Mouse (Mus musculus): ENCODE results near the gene Tdp1.
A peak's percentile ranks its signal among the peaks of the same experiment; 100 is the strongest.

Gene Tdp1

DNA sequence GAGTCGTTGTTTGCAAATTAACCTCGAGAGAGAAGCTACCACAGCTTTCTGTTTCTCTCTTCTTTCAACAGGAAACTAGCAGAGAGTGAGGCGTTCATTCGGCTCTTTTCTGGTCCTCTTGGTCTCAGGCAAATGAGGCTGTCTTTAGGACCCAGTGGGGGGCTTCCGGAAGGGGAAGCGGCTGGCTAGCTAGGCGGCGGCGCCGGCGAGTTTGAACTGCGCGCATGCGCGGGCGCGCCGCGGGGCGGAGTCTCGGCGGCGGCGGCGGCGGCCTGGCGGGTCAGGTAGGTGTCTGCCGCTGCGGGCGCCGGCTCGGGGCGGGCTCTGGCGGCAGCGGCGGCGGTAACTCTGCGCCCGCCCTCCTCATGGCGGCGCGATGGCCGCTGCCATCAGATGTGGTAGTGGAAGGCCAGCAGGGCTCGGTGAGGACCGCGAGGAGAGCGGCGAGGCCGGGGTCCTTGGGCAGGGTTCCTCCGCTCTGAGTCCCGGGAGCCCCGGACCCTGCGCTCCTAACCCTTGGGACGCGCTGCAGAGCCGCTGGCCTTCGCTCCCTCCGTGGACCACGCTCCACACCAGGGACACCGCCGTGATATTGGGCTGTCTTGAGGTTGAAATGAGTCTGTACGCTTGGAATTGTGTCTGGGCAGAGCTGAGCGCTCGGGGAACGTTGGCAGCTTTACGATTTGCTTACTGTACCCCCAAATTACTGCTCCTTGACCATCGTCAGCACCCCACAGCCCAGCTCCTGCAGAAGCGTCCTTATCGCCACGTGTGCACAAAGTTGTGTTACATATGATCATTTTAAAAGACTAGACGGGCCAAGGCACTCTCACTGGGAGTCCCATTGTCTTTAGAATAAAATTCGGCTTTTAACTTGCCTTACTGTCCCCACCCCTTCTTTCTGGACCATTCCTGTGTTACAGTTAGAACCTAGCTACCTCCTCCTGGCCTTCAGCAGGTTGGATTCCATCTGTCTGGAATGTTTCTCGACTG is at the start of gene Tdp1, which contains the start of gene Efcab11:
Gene Tdp1, plus strand, starts transcription at position 249 of the 993 bp plus-strand sequence.
Gene Efcab11, minus strand, starts transcription at position 171 of the 993 bp plus-strand sequence.
- DNase-seq (ENCODE audit: low spot score): peak; percentile 95

DNA sequence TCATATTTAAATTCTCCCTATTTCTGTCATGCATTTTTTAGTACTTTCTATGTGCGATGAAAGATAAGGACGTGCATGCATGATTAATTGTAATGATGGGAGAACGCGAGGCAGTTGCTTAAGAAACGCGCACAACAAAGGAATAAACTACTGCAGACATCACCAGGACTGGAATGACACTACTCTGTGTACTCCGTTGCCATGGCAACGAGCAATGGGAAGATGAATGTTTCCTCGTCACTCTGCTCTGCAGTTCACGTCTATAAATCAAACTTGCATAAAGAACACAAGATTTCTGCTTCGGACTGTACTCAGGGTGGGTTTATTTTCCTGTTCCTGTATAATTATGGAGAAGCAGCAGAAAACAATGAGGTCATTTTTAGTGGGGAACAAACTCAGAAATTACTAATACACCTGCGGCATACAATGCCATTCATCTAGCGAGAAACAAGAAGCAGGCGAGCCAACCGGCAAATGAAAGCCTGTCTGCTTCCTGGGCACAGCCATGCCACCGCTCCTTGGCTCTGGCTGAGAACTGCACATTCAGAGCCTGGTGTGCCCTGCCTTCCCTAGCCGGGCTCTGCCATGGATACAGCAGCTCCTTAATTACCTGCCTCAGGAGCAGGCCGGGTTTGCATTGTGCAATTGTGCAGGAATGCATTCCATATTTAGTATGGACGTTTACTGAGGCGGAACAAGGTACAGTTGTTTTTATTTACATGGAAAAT is 47.7 kb upstream of the Tdp1 start:
- DNase-seq (ENCODE audit: low spot score): no peak

DNA sequence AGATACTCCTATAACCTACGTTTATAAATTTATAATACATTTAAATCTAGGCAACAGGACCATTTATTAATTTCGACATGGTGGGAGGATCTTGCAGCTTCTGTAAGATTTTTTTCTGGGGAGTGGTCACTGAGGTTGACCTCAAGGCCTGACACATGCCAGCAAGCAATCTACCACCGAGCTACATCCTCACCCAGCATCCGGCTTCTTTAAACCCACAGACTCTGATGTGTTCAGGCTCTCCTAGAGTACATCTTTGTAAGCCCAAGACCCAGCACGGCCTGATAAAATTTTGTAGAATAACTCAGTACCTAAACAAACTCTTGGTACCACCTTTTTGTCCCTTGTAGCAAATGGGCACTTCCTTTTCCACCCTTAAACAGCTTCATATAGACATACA is 46.8 kb upstream of the Tdp1 start:
- no peak for DNase-seq (ENCODE audit: low spot score)

DNA sequence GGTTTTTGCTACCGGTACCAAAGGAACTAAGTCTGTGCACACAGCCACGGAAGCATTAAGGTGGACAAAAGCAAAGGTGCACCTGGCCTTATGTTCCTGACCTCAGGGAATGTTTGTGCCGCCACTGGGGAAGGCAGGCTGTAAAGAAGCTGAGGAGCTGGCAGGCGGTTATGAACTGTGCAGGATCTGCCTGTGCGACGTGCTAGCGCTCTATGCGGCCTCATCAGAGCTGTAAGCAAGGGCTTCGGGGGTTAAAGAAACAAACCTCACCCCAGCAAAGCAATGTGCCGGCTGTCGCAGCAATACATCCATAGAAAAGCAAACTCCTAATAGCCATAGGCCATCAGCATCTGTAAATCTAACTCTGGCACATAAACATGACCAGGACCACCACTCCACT is 46.2 kb upstream of the Tdp1 start:
- DNase-seq (ENCODE audit: low spot score): no peak

DNA sequence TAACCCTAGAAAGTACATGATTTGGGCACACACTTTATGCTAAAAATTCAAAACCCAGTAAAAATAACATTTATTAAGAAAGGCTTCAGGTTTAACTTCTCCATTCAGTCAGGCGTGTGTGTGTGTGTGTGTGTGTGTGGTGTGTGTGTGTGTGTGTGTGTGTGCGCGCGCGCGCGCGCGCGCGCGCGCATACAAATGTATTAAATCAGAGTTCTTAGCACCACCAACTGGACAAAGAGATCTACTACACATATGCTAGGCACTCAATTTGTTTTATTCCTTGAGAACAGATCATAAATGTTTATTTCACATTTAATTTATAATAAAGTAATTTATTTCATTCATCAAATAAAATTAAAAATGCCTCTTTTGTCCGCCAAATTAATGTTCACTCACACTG is 45.6 kb upstream of the Tdp1 start:
- no peak for DNase-seq (ENCODE audit: low spot score)

DNA sequence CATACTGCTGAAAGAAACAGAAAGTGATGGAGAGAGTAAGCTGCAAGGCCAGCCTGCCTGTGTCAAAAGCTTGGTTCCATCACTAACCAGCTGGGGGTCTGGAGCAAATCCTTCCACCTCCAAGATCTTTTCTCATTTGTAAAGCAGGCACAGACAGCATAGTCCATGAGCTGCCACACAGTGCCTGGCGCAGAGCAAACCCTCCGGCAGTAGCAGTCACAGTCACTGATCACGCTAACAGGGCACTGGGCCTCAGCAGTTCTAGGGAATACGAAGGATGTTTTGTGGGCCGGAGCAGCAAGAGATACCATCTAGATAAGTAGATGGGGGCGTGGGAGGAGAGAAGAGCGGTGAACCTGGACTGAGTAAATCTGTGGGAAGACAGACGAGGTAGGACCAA is 39.4 kb upstream of the Tdp1 start:
- no peak for DNase-seq (ENCODE audit: low spot score)

DNA sequence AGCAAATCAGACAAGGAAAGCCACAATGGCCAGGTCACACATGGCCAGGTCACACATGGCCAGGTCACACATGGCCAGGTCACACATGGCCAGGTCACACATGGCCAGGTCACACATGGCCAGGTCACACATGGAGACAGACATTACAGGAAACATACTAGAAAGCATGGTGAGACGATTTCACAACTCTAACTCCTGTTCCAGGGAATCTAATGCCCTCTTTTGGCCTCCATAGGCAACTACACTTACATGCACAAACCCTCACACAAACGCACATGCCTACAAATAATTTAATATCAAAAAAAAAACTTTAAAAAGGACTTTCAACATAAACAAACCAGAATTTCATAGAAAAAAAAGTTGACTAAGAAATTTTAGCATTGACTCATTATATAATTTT is 34.3 kb upstream of the Tdp1 start:
- DNase-seq (ENCODE audit: low spot score): no peak

DNA sequence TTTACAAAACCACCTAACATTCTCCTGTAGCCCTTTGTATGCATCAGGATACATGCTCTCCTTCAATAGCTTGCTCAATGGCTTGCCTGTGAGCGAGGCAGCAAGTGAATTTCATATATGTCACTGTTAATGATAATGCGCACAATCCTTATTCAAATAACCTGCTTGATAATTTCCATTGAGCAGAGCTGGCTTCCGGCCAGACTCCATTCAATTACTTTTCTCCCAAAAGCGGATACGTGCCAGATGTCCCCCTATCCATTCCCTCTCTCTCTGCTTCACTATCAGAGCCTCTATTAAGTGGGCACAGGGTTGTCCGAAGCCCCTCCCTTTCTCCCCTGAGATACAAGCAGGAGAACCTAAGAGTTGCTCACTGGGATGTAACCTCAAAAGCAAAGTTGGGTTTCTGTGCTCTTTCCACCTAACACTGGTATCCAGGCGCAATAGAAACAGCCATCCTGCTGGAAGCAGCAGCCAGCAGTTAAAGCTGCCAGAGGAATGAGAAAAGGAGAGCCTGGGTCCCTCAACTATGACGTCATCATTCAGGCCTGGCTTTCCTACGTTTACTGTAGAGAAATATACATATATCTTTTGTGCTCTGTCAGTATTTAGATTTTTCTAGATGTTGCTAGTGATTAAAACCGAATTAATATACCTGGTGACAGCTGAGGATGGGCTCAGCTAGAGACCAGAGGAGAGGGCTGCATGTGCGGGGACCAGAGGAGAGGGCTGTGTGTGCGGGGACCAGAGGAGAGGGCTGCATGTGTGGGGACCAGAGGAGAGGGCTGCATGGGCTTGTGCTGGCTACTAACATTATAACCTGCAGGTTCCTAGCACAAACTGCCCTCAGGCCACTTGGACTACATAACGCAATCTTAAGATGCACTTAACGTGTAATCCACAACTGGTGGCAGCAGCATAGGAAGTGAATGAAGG is 30.7 kb upstream of the Tdp1 start:
- no peak for DNase-seq (ENCODE audit: low spot score)

DNA sequence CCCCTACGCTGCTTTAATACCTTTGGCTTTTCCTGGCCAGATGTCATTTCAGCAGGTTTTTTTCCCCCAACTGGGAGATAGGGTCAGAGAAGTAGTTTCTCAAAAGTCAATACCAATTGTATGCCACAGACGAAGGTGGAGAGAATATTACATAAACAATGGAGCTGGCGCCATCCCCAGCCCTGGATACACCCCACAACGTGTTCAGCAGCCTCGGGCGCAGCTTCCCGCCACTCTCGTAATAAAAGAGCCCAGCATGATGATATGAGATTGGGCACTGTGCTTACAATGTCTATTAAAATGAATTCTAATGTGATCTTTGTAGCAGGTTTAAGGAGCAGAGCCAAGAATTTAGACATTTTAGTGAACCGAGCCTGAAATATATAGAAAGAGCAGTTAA is 28.3 kb upstream of the Tdp1 start:
- DNase-seq (ENCODE audit: low spot score): no peak

DNA sequence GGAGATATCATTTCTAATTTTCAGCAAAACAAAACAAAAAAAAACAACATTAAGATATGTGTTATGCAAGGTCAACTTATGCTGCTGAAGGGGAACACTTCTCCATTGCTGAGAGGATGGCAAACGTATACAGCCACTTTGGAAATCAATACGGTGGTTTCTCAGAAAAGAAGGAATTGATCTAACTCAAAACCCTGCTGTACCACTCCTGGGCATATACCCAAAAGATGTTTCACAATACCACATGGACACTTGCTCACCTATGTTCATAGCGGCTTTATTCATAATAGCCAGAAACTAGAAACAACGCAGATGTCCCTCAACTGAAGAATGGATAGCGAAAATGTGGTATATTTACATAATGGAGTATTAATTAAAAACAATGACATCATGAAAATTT is 25.7 kb upstream of the Tdp1 start:
- DNase-seq (ENCODE audit: low spot score): no peak

DNA sequence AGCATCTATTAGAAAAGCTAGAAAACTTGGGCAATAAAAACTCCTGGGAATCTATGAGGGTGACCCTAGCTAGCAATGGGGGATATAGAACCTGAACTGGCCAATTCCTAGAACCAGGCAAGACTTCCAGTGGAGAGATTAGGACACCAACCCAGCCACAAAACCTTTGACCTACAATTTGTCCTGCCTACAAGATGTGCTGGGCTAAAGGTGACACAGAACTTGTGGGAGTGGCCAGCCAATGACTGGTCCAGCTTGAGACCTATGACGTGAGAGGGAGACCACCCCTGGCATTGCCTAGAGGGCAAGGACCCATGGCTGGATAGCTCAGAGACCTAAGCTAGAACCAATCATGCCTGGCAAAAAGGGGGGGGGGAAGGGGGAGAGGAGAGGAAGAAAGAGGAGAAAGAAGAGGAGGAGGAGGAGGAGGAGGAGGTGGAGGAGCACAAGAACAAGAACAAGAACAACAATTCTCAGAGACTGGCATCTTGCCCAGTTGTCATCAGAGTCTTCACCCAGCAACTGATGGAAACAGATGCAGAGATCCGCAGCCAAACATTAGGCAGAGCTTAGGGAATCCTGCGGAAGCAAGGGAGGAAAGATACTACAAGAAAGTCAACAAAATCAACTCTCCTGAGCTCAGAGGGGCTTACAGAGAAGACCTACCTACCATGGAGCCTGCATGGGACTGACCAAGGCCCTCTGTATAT is 24.8 kb upstream of the Tdp1 start:
- peak; percentile 13 for DNase-seq (ENCODE audit: low spot score)

DNA sequence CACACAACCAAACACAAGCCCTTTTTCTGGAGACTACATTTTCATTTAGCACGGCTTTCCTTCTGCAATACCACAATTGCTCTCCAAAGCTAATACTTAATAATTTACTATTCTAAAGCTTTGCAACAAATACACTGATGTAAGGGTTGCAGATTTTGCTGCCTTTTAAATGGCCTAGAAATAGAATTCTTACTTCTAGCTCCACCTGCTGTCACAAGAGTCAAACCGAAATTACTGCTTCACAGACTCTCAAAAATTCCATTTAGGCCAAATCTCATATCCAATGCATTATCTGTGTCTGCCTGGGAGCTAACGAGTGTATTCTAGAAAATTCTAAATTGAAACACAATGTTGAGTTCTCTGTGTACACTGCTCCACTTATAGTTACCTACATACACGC is 23.3 kb upstream of the Tdp1 start:
- DNase-seq (ENCODE audit: low spot score): no peak

DNA sequence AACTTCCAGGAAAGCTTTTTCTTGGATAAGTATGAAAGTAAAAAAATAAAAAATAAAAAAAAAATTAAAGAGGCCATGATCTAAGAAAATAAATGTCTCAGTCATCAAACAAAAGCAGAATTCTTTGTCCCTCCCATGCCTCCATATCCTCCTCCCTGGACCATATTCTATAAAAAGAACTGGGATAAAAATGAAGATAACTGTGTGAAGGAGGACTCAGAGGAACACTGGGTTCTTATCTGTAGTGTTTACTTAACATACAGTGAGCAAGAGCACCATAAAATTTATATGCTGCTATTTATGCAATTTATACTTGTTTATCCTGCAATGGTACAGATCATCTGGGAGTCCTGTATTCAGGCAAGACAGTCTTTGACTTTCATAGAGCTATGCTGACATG is 19.7 kb upstream of the Tdp1 start:
- no peak for DNase-seq (ENCODE audit: low spot score)

DNA sequence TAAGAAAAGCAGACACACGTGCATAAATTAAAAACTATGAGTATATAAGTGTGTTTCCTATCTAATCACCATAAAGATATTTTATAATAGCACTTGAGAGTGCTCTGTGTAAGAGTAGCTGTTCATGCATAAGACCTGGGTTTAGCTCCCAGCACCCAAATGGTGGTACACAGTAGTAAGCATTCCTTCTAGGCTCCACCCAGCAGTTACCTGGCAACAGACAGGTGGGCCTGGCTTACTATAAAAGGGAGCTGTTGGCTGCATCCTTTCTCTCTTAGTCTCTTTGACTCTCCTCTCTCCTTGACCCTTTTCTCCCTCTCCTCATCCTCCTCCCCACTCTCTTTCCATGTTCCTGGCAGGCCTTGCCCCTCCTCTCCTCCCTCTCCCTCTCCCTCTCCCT is 15.5 kb upstream of the Tdp1 start:
- no peak for DNase-seq (ENCODE audit: low spot score)

DNA sequence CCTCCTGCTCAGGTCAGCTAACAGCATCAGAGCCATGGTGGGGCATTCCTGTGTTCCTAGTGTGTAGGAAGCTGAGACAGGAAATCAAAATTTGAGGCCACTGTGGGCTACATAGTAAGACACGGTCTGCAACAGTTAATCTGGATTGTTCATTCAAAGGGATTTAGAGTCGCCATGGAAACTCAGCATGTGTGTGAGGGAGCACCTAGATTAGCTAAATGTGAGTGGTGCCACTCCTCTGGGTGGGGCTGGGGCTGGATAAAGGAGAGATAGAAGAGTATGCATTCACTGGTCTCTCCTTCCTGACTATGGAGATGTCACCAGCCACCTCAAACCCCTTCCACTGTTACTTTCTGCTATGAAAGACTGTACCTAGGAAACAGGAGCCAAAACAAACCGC is 10.9 kb upstream of the Tdp1 start:
- DNase-seq (ENCODE audit: low spot score): no peak

DNA sequence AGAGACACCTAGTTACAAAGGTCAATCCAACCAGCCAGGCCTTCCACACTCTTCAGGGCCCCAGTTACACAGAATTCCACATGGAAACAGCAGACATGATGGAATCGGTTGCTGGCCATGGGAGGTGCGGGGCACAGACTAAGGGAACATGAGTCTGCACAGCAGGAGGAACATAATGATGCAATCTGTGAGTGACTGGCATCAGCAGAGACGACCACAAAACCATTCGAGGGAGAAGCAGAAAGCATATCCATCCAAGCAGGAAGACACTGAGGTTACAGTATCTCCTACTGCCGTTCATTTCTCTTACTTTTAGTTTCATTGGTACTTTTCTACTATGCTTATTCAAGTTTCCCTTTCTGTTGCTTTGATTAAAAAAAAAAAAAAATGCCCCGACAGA is 9.7 kb upstream of the Tdp1 start:
- DNase-seq (ENCODE audit: low spot score): no peak

DNA sequence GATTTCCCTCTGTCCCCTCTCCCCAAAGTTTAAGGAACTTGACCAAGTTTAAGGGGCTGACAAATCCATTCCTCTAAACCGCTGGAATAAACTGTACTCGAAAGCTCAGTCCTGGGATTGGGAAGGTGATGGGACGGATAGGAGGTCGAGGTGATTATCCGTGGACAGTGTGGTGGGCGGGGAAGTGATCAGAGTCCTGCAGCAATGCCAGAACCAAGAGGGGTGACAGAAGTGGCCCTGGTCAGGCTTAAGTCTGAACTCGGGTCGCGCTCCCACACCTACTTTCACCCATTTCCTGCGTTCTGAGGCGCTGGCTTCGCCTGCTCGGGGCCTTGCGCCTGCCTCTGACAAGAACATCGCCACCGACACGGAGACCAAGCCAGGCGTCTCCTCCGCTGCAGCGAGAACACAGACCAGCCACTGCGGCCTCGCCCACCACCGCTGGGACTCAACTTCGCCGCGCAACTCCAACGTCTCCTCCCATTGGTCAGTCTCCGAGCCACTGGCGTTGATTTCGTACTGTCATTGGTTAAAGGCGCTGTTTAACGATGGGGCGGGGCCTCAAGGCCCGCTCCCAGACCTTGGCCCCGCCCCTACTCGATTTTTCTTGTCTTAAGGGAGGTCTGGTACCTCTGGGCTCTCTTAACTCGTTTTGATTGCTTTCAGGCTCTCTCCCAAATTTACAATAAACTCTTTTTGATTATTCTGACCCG is 1.2 kb upstream of the Tdp1 start:
- peak; percentile 94 for DNase-seq (ENCODE audit: low spot score)

DNA sequence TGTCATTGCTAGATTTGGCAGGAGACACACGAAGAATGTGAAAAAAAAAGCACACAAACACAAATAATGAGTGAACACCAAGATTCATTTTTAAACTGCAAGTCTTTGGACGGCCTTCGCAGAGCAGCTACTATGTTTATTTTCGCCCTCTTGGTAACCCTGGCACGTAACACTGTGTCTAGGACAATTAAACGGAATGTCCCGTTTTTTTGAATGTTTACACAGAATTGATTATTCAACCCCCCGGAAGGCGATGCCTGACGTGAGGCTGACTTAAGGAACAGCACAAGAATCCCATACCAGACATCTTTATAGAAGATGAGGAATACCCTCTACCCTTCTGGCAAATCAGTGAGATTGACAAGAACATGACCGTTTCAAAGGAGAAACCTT is 608 bp upstream of the Tdp1 start:
- DNase-seq (ENCODE audit: low spot score): no peak

DNA sequence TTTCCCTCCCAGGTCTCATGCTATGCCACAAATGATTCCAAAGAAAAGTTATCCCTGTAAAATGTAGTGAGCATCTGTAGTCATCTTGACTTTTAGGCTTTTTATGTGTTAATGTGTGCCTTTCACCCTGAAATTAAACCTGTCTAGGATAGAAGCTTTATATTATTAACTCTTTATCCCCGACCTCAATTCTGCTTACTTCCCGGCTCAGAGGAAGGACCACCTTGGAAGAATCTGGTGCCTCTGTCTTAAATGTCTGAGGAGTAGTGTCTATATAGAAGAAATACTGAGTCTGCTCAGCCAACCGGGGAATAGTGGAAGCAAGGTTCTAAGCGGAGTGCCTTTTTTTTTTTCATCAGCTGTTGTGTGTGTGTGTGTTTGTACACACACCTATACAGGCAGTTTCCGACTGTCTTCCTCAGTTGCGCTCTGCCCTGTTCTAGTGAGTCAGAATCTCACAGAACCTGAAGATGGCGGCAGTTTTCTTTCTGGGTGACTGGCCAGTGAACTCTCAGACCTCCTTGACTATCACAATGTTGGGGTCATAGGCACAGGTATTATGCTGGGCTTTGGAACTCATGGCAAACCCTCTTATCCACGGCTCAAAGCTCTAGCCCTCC is 1.1 kb downstream of the Tdp1 start:
- no peak for DNase-seq (ENCODE audit: low spot score)

DNA sequence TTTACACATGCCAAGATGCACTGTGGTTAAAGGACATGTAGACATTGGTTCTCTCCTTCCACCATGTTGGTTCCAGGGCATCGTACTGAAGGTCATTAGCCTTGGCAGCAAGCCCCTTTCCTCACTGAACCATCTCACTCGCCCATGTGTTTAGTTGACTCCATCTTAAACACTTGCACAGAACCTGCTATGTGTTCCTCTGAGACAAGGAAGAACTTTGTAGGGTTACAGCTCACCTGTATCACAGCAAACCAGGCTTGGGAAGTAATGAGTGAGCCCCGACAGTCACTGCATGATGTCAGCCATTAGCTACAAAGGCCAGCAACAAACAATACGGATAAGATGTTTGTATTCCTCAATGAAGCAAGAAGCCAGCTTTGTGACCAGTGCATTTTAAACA is 13.5 kb downstream of the Tdp1 start:
- DNase-seq (ENCODE audit: low spot score): no peak

Data from yolk sac, embryonic 10.5 days (tissue).